Mouse (Mus musculus): ENCODE results near the gene Defb13. TPM values are rescaled to one million over a fixed set of nuclear protein-coding genes. Genes with fewer than 3 reads are reported as not detected.
A peak's percentile ranks its signal among the peaks of the same experiment; 100 is the strongest.

Defb13 gene
- total and polyA plus RNA-seq, 2 experiments from 2014 or later, result not detected

GRCm38 (mm10) chr8:21981664-21982337, 35.2 kb downstream of the Defb13 start:
- Histone ChIP-seq H3K4me1 (ENCODE audit: insufficient read depth) (no peaks in the 10 kb centered on the region), H3K9me3 (ENCODE audit: low read length) (no peaks in the 10 kb centered on the region), H3K9ac (no peak overlapping the region), H3K4me2 (ENCODE audit: low read depth) (no peak overlapping the region), H3K27me3 (ENCODE audit: insufficient read depth, low read length) (no peaks in the 10 kb centered on the region), H3K4me3 (ENCODE audit: low read depth, low read length) (no peak overlapping the region), H3K36me3 (ENCODE audit: insufficient read depth) (no peaks in the 10 kb centered on the region), H3K27ac (ENCODE audit: low read depth, low read length) (no peak overlapping the region)
- TF ChIP-seq CTCF (IDR thresholded peaks at IDR 0.05; ENCODE audit: low read depth), result peak; percentile 51
- WGBS, result 59% methylated on average over 8 of the region's 8 CpGs
- peak; percentile 47 for ATAC-seq
- DNase-seq, result peak; percentile 31

- H3K9me3 ChIP-seq (ENCODE audit: low read length), result no peaks in the 10 kb centered on the region
- WGBS, result 21% methylated on average over 6 of the region's 6 CpGs
Measured at GRCm38 (mm10) chr8:21992184-21992583, 45.6 kb downstream of the Defb13 start.

GRCm38 (mm10) chr8:21995181-21995580, 48.6 kb downstream of the Defb13 start:
- no peak for DNase-seq
- ATAC-seq, result no peak
- TF ChIP-seq CTCF (IDR thresholded peaks at IDR 0.05; ENCODE audit: low read depth), result no peak
- no peaks in the 10 kb centered on the region for H3K9me3 ChIP-seq (ENCODE audit: low read length)
- H3K36me3 ChIP-seq (ENCODE audit: insufficient read depth), result no peaks in the 10 kb centered on the region; the same call in 1 of the 2 replicates
- no peak overlapping the region for H3K4me3 ChIP-seq (ENCODE audit: low read depth, low read length)
- no peak overlapping the region for H3K27ac ChIP-seq (ENCODE audit: low read depth, low read length)
- WGBS, result 58% methylated on average over 3 of the region's 3 CpGs
- no peak overlapping the region for H3K4me2 ChIP-seq (ENCODE audit: low read depth)
- H3K27me3 ChIP-seq (ENCODE audit: insufficient read depth, low read length), result no peaks in the 10 kb centered on the region
- H3K9ac ChIP-seq, result no peak overlapping the region
- no peaks in the 10 kb centered on the region for H3K4me1 ChIP-seq (ENCODE audit: insufficient read depth)

More at GRCm38 (mm10) chr8:21992184-21992583, 45.6 kb downstream of the Defb13 start:
- Histone ChIP-seq H3K36me3 (ENCODE audit: insufficient read depth) (no peaks in the 10 kb centered on the region; the same call in 1 of the 2 replicates), H3K27ac (ENCODE audit: low read depth, low read length) (no peak overlapping the region), H3K27me3 (ENCODE audit: insufficient read depth, low read length) (no peaks in the 10 kb centered on the region), H3K4me1 (ENCODE audit: insufficient read depth) (no peaks in the 10 kb centered on the region), H3K4me3 (ENCODE audit: low read depth, low read length) (no peak overlapping the region), H3K9ac (no peak overlapping the region), H3K4me2 (ENCODE audit: low read depth) (no peak overlapping the region)
- DNase-seq, result peak; percentile 59
- TF ChIP-seq CTCF (IDR thresholded peaks at IDR 0.05; ENCODE audit: low read depth), result peak; percentile 82
- peak; percentile 96 for ATAC-seq

Other genes starting within 250 kb of the Defb13 start
- not detected in 2 replicates for gene AY761184, start 243.1 kb upstream of the Defb13 start, total RNA-seq (2014; rRNA removed)
- not detected in 2 replicates for gene AY761184, start 243.1 kb upstream of the Defb13 start, polyA plus RNA-seq (2015; fragmentation: Nextera tagmentation; extraction: Ambion mirVana)
- gene Defa24, start 212.3 kb upstream of the Defb13 start, total RNA-seq (2014; rRNA removed), result not detected in 2 replicates
- gene Defa24, start 212.3 kb upstream of the Defb13 start, polyA plus RNA-seq (2015; fragmentation: Nextera tagmentation; extraction: Ambion mirVana), result not detected in 2 replicates
- not detected in 2 replicates for gene Defb50, start 123.2 kb upstream of the Defb13 start, total RNA-seq (2014; rRNA removed)
- not detected in 2 replicates for gene Defb50, start 123.2 kb upstream of the Defb13 start, polyA plus RNA-seq (2015; fragmentation: Nextera tagmentation; extraction: Ambion mirVana)
- not detected in 2 replicates for gene Defb2, start 106.8 kb upstream of the Defb13 start, total RNA-seq (2014; rRNA removed)
- not detected in 2 replicates for gene Defb2, start 106.8 kb upstream of the Defb13 start, polyA plus RNA-seq (2015; fragmentation: Nextera tagmentation; extraction: Ambion mirVana)
- not detected in 2 replicates for gene Defb10, start 87.9 kb upstream of the Defb13 start, total RNA-seq (2014; rRNA removed)
- gene Defb10, start 87.9 kb upstream of the Defb13 start, polyA plus RNA-seq (2015; fragmentation: Nextera tagmentation; extraction: Ambion mirVana), result not detected in 2 replicates
- gene Defb9, start 61.3 kb upstream of the Defb13 start, total RNA-seq (2014; rRNA removed), result not detected in 2 replicates
- 0.88 and 1.2 TPM in 2 replicates for gene Defb9, start 61.3 kb upstream of the Defb13 start, polyA plus RNA-seq (2015; fragmentation: Nextera tagmentation; extraction: Ambion mirVana)
- not detected in 2 replicates for gene Defb11, start 40.4 kb upstream of the Defb13 start, total RNA-seq (2014; rRNA removed)
- 18.1 and 25.9 TPM in 2 replicates for gene Defb11, start 40.4 kb upstream of the Defb13 start, polyA plus RNA-seq (2015; fragmentation: Nextera tagmentation; extraction: Ambion mirVana)
- not detected in 2 replicates for gene Defb15, start 14.1 kb upstream of the Defb13 start, total RNA-seq (2014; rRNA removed)
- not detected in 2 replicates for gene Defb15, start 14.1 kb upstream of the Defb13 start, polyA plus RNA-seq (2015; fragmentation: Nextera tagmentation; extraction: Ambion mirVana)
- gene Defb35, start 8.4 kb upstream of the Defb13 start, total RNA-seq (2014; rRNA removed), result not detected in 2 replicates
- not detected in 2 replicates for gene Defb35, start 8.4 kb upstream of the Defb13 start, polyA plus RNA-seq (2015; fragmentation: Nextera tagmentation; extraction: Ambion mirVana)
- not detected in 2 replicates for gene Fam90a1a, start 12.0 kb downstream of the Defb13 start, total RNA-seq (2014; rRNA removed)
- not detected in 2 replicates for gene Fam90a1a, start 12.0 kb downstream of the Defb13 start, polyA plus RNA-seq (2015; fragmentation: Nextera tagmentation; extraction: Ambion mirVana)
- not detected in 2 replicates for gene Ccdc70, start 23.0 kb downstream of the Defb13 start, total RNA-seq (2014; rRNA removed)
- not detected in 2 replicates for gene Ccdc70, start 23.0 kb downstream of the Defb13 start, polyA plus RNA-seq (2015; fragmentation: Nextera tagmentation; extraction: Ambion mirVana)
- gene Atp7b, start 113.5 kb downstream of the Defb13 start, total RNA-seq (2014; rRNA removed), result 2.4 and 3.6 TPM in 2 replicates
- gene Atp7b, start 113.5 kb downstream of the Defb13 start, polyA plus RNA-seq (2015; fragmentation: Nextera tagmentation; extraction: Ambion mirVana), result 0.84 and 1.2 TPM in 2 replicates
- gene Alg11, start 114.0 kb downstream of the Defb13 start, total RNA-seq (2014; rRNA removed), result 32.0 and 44.6 TPM in 2 replicates
- 22.3 and 29.1 TPM in 2 replicates for gene Alg11, start 114.0 kb downstream of the Defb13 start, polyA plus RNA-seq (2015; fragmentation: Nextera tagmentation; extraction: Ambion mirVana)
- gene Nek5, start 178.3 kb downstream of the Defb13 start, total RNA-seq (2014; rRNA removed), result 0.77 and 3.5 TPM in 2 replicates
- gene Nek5, start 178.3 kb downstream of the Defb13 start, polyA plus RNA-seq (2015; fragmentation: Nextera tagmentation; extraction: Ambion mirVana), result 0.92 and 1.2 TPM in 2 replicates
- gene Nek3, start 219.7 kb downstream of the Defb13 start, total RNA-seq (2014; rRNA removed), result 4.6 and 7.1 TPM in 2 replicates
- gene Nek3, start 219.7 kb downstream of the Defb13 start, polyA plus RNA-seq (2015; fragmentation: Nextera tagmentation; extraction: Ambion mirVana), result 4.3 and 5.9 TPM in 2 replicates
- 7.5 and 8.8 TPM in 2 replicates for gene Ckap2, start 239.1 kb downstream of the Defb13 start, total RNA-seq (2014; rRNA removed)
- 6.8 and 8.0 TPM in 2 replicates for gene Ckap2, start 239.1 kb downstream of the Defb13 start, polyA plus RNA-seq (2015; fragmentation: Nextera tagmentation; extraction: Ambion mirVana)
- 38.3 and 42.9 TPM in 2 replicates for gene Vps36, start 246.0 kb downstream of the Defb13 start, total RNA-seq (2014; rRNA removed)
- gene Vps36, start 246.0 kb downstream of the Defb13 start, polyA plus RNA-seq (2015; fragmentation: Nextera tagmentation; extraction: Ambion mirVana), result 24.6 and 36.7 TPM in 2 replicates